Mouse (Mus musculus) midbrain, postnatal 0 days (tissue): ENCODE results near the gene 1700001C02Rik. TPM values are rescaled to one million over a fixed set of nuclear protein-coding genes. Genes with fewer than 3 reads are reported as not detected.
A peak's percentile ranks its signal among the peaks of the same experiment; 100 is the strongest.

Experiments used
- ATAC-seq: fragments of 200-750 bp; cut with Nextera tagmentation; 2 replicates; pipeline ENCODE4 v1.8.0; 2017; ENCODE audit warnings: moderate number of reproducible peaks, mild to moderate bottlenecking, moderate TSS enrichment, moderate library complexity; ENCODE audit not compliant: low FRiP score
- DNase-seq: peaks from one replicate; pipeline ENCODE4 v3.0.0-alpha.2; 2015; ENCODE audit warnings: low spot score
- H3K27ac ChIP-seq: fragments of 300-500 bp; sonication (generic); 2 replicates; pipeline ENCODE4 v1.5.1; 2014; ENCODE audit warnings: low read depth, mild to moderate bottlenecking, low read length, mixed read lengths
- H3K27me3 ChIP-seq: fragments of 300-500 bp; sonication (generic); 2 replicates; pipeline ENCODE4 v1.6.1; 2014; ENCODE audit warnings: low read length, control low read depth, mixed read lengths; ENCODE audit not compliant: insufficient read depth
- H3K36me3 ChIP-seq: fragments of 300-500 bp; sonication (generic); 2 replicates; pipeline ENCODE4 v1.6.1; 2014; ENCODE audit warnings: low read length, control low read depth, mixed read lengths; ENCODE audit not compliant: insufficient read depth
- H3K4me1 ChIP-seq: fragments of 300-500 bp; sonication (generic); 2 replicates; pipeline ENCODE4 v1.6.1; 2014; ENCODE audit warnings: mild to moderate bottlenecking, control low read depth, antibody characterized with exemption, low read length, mixed read lengths; ENCODE audit not compliant: insufficient read depth
- H3K4me2 ChIP-seq: fragments of 300-500 bp; sonication (generic); 2 replicates; pipeline ENCODE4 v1.6.1; 2014; ENCODE audit warnings: low read depth, mild to moderate bottlenecking, low read length, mixed read lengths; ENCODE audit not compliant: poor library complexity, severe bottlenecking
- H3K4me3 ChIP-seq: fragments of 300-500 bp; sonication (generic); 2 replicates; pipeline ENCODE4 v1.5.1; 2014; ENCODE audit warnings: low read depth, mild to moderate bottlenecking, low read length, moderate library complexity
- H3K9ac ChIP-seq: fragments of 300-500 bp; sonication (generic); replicated peaks from 2 replicates; pipeline ENCODE4 v1.6.1; 2014; ENCODE audit warnings: mild to moderate bottlenecking, low read length, moderate library complexity, mixed read lengths; ENCODE audit not compliant: poor library complexity, severe bottlenecking
- H3K9me3 ChIP-seq: fragments of 300-500 bp; sonication (generic); 2 replicates; pipeline ENCODE4 v1.6.1; 2016; ENCODE audit warnings: low read length, control low read depth
- CTCF ChIP-seq: IDR thresholded peaks from 2 replicates; pipeline ENCODE4 v1.5.1; 2016; ENCODE audit warnings: antibody characterized with exemption, mild to moderate bottlenecking
- WGBS: fragments of 180-500 bp; shearing (Covaris S2); extraction: QIAGEN DNeasy Blood & Tissue Kit; methylation state at CpG from one replicate; pipeline ENCODE4 v1.1.7; 2014; 5-methylcytosine and 5-hydroxymethylcytosine counted together
- polyA plus RNA-seq: library from polyadenylated mRNA; unstranded; fragments of >200 nt; fragmentation: Nextera tagmentation; extraction: Ambion mirVana; gene quantifications from 2 replicates; pipeline ENCODE4 v1.2.1, GENCODE M21; 2015
- total RNA-seq: library from RNA; depleted of rRNA; stranded (reverse); fragments of >200 nt; gene quantifications from 2 replicates; pipeline ENCODE4 v1.2.3, GENCODE M21; 2014

Gene 1700001C02Rik
- total and polyA plus RNA-seq, 2 experiments from 2014 or later: 1.6 to 2.9 TPM

- no peaks in the 10 kb centered on the region for H3K9me3 ChIP-seq
- H3K27me3 ChIP-seq: no peaks in the 10 kb centered on the region
- no peak overlapping the region for H3K4me2 ChIP-seq
- H3K9ac ChIP-seq: no peak overlapping the region
- DNase-seq: no peak
- TF ChIP-seq CTCF: no peak
- no peaks in the 10 kb centered on the region for H3K36me3 ChIP-seq
- no peak for ATAC-seq
- no peaks in the 10 kb centered on the region for H3K4me1 ChIP-seq
- no peak overlapping the region for H3K4me3 ChIP-seq
- WGBS: 44% methylated on average over 2 of the region's 2 CpGs
- H3K27ac ChIP-seq: no peak overlapping the region
Measured at GRCm38 (mm10) chr5:30495288-30495687, 29.4 kb downstream of the 1700001C02Rik start.

DNA sequence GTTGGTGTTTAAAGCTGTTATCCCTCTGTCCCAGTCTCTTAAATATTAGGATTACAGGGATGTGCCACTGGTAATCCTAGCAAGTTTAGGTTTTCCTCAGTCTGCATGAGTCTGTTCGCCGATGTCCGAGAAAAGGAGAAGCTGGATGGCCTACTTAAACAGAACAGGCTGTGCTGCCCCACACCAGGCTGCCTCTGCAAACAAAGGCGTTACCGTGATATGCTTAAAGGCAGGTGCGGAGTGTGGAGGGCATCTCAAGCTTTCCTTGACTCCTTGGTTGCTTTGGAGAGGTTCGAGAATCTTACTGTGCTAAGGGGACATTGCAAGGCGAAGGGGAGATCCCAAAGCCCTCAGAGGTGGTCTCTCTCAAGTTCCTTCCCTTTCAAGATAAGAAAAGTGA, 31.0 kb downstream of the 1700001C02Rik start:
- Histone ChIP-seq H3K27ac (no peak overlapping the region), H3K4me3 (no peak overlapping the region), H3K27me3 (no peaks in the 10 kb centered on the region), H3K36me3 (no peaks in the 10 kb centered on the region), H3K4me2 (no peak overlapping the region), H3K4me1 (no peaks in the 10 kb centered on the region), H3K9ac (no peak overlapping the region), H3K9me3 (no peaks in the 10 kb centered on the region)
- 86% methylated on average over 8 of the region's 8 CpGs for WGBS
- no peak for ATAC-seq
- DNase-seq: no peak
- no peak for TF ChIP-seq CTCF

DNA sequence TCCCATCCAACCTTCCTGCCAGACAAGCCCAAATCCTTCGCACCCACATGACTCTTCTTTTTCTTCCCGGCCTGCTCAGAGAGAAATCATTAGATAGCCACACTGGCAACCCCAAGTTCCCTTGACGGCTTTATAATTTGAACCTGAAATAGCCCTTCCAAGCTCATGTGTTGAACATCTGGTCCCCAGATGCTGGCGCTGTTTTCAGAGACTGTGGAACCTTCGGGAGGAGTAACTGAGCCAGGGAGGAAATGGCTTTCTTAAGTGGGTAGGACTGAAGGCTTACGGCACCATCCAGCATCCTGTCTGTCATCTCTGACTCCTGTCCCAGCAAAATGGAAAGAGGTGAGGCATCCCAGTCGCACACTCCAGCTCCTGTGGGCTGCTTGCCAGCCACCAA, 31.5 kb downstream of the 1700001C02Rik start:
- no peak overlapping the region for H3K4me3 ChIP-seq
- no peak for TF ChIP-seq CTCF

DNA sequence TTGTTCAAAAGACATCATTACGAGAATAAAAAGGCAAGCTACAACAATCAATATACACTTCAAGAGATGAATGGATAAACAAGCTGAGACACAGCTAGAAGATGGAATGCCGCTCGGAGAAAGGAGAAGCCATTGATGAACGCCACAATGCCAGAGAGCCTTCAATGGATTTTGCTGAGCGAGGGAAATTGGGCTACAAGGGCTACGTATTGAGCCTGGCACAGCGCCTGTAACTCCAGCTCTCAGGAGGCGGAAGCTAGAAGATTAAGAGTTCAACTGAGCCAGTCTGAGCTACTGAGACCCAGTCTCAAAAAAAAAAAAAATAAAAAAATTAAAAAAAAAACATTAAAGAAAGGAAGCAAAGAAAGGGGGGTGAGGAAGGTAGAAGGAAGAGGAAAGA, 47.3 kb downstream of the 1700001C02Rik start:
- H3K9me3 ChIP-seq: no peaks in the 10 kb centered on the region
- no peak overlapping the region for H3K27ac ChIP-seq
- ATAC-seq (no peak), DNase-seq (peak; percentile 50)
- 59% methylated on average over 8 of the region's 8 CpGs for WGBS
- H3K4me3 ChIP-seq: no peak overlapping the region
- no peaks in the 10 kb centered on the region for H3K36me3 ChIP-seq
- H3K4me1 ChIP-seq: no peaks in the 10 kb centered on the region; the same call in 1 of the 2 replicates
- TF ChIP-seq CTCF: no peak
- no peaks in the 10 kb centered on the region for H3K27me3 ChIP-seq
- no peak overlapping the region for H3K4me2 ChIP-seq
- no peak overlapping the region for H3K9ac ChIP-seq

More for the DNA sequence above, 31.5 kb downstream of the 1700001C02Rik start:
- no peaks in the 10 kb centered on the region for H3K27me3 ChIP-seq
- no peaks in the 10 kb centered on the region for H3K36me3 ChIP-seq
- ATAC-seq (no peak), DNase-seq (no peak)
- 82% methylated on average over 7 of the region's 7 CpGs for WGBS
- no peak overlapping the region for H3K4me2 ChIP-seq
- H3K27ac ChIP-seq: no peak overlapping the region
- H3K9me3 ChIP-seq: no peaks in the 10 kb centered on the region
- H3K9ac ChIP-seq: no peak overlapping the region
- H3K4me1 ChIP-seq: no peaks in the 10 kb centered on the region

GRCm38 (mm10) chr5:30516376-30516775, 50.5 kb downstream of the 1700001C02Rik start:
- H3K4me1 ChIP-seq: no peaks in the 10 kb centered on the region; the same call in 1 of the 2 replicates
- no peaks in the 10 kb centered on the region for H3K9me3 ChIP-seq

GRCm38 (mm10) chr5:30518108-30518507, 52.3 kb downstream of the 1700001C02Rik start:
- no peak for TF ChIP-seq CTCF
- ATAC-seq: no peak

More at GRCm38 (mm10) chr5:30516376-30516775, 50.5 kb downstream of the 1700001C02Rik start:
- Histone ChIP-seq H3K4me2 (no peak overlapping the region), H3K4me3 (no peak overlapping the region), H3K9ac (no peak overlapping the region), H3K36me3 (no peaks in the 10 kb centered on the region), H3K27me3 (no peaks in the 10 kb centered on the region), H3K27ac (no peak overlapping the region)
- no peak for ATAC-seq
- peak; percentile 44 for DNase-seq
- WGBS: 57% methylated on average over 7 of the region's 7 CpGs
- peak; percentile 72 for TF ChIP-seq CTCF

More at GRCm38 (mm10) chr5:30518108-30518507, 52.3 kb downstream of the 1700001C02Rik start:
- H3K36me3 ChIP-seq: no peaks in the 10 kb centered on the region
- H3K4me1 ChIP-seq: no peaks in the 10 kb centered on the region; the same call in 1 of the 2 replicates
- H3K9me3 ChIP-seq: no peaks in the 10 kb centered on the region
- H3K9ac ChIP-seq: no peak overlapping the region
- no peak overlapping the region for H3K4me3 ChIP-seq
- DNase-seq: no peak
- no peak overlapping the region for H3K4me2 ChIP-seq
- no peaks in the 10 kb centered on the region for H3K27me3 ChIP-seq
- 83% methylated on average over 5 of the region's 5 CpGs for WGBS
- no peak overlapping the region for H3K27ac ChIP-seq
